Mouse (Mus musculus) embryo, embryonic 9.5 days (tissue): ENCODE results near the gene Alg9.

Source experiments
- DNase-seq: peaks from one replicate; pipeline ENCODE4 v3.0.0-alpha.2; 2017; ENCODE audit errors: extremely low spot score

Gene Alg9

DNA sequence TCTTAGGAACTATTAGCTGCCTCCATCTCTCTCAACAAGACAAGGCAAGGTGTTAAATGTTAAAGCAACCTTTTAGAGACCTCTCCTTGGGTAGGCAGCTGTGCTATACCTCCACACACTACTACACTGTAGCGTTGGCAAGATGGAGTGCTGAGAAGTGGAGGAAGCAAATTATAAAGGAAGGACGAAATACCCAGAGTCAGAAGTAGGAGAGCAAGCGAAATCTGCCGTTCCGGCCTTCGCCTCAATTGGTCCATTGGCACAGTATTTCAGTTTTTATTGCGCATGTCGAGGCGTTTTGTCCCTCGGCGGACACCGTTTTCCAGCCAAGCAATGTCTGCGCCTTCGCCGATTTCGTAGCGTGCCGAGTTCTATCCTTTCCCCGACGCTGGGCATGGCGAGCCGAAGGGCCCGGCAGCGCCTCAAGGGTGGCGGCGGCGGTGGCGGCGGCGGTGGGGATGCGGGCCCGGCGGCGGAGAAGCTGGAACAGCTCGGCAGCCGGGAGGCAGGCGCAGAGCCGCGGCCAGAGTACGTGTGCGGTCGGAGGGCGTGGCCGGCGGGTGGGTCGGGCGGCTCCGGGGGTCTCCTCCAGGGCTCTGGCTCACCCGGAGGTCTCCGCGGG lies at the start of gene Alg9, which contains the start of gene 1110032A03Rik:
Alg9 (plus strand) TSS at position 29 of the 622 bp plus-strand sequence.
1110032A03Rik (minus strand) TSS at position 530 of the 622 bp plus-strand sequence.
- peak; percentile 89 for DNase-seq

DNA sequence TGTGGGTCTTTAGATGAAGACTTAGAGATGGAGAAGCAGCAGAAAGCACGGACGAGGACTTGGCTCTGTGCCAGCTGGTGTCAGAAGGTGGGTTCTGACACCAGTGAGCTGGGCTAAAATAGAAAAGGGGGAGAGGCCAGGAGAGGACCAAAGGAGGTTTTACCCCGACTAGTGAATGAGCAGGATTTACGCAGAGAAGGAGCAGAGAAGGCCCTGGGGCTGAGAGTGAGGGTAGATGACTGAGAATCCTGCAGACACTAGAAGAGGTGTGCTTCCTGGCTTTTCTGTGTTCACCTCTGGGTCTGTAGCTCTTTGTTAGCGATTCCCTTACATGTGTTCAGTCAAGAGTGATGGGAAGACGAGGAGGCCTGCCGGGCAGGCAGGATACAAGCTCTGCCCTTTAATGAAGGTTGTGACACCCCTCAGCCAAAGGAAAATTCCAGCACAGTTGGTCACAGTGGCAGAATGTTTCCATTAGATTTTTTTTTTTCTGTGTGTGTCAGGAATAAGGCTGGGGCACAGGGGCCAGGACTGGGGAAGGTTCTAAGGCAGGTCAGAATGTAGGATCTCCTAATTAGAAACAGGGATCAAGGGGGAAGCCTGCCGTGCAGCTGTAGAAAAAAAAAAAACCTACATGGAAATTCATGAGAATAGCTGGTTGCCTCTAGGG lies 48.8 kb upstream of the Alg9 start:
- DNase-seq: peak; percentile 41

DNA sequence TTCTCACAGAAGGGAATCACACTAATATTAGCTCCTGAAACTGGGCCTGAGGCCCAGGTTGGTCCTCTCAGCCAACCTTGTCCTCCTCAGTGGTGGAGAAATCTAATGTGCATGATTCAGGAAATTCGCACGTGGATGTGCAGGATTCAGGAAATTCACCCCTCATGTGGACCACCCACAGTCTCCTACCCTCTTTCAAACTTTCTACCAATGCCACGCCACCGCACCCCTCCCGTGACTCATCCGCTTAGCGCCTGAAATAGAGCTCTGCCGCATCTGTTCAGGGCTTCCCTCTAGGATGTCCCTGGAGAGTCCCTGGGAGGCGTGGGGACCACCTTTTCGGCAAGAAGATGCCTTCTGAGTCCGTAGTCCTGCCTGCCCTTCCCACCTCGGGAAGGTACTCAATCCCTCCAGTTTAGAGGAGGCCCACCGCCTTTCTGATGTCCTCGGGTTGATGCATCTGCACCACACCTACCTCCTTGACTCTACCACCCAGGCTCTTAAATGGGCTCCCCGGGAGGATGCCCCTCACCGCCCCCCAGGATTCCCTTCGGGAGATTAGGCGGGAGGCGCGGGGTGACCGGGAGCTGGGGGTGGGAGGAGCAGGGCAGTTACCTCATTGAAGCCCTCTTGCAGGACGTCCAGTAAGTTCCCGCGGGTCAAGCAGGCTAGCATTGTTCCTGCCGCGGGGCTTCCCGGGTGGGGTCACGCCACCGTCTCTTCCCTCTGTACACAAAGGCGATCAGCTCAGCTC lies 47.5 kb upstream of the Alg9 start:
- no peak for DNase-seq

DNA sequence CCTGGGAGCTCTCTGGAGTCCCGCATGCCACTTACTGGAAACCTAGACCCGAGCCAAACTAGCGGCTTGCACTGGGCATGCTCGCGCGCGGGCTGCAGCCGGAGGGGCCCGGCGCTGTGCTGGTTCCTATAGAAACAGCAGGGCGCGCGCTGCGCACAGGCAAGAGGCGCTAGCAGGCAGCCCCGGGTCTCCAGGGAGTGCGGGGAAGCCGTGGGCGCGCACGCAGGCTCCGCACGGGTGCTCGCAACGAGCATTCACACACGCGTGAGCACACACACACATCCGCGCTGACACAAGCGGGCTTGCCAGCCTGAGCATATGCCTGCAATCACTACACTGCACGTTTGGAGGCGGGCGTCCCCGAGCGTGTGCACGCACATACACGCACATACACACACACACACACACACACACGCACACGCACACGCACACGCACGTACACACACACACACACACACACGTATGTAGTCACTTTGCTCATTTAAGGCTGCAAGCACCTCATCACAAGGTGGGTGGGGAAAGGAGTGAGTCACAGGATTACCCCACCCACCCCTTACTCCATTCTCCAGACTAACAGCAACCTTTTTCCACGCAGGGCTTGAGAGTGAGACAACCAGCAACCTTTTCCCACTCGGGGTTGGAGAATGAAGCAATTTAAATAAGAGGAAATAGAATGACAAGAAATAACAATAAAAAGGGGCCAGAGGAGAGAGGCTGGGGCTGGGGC lies 46.7 kb upstream of the Alg9 start:
- DNase-seq: peak; percentile 85

DNA sequence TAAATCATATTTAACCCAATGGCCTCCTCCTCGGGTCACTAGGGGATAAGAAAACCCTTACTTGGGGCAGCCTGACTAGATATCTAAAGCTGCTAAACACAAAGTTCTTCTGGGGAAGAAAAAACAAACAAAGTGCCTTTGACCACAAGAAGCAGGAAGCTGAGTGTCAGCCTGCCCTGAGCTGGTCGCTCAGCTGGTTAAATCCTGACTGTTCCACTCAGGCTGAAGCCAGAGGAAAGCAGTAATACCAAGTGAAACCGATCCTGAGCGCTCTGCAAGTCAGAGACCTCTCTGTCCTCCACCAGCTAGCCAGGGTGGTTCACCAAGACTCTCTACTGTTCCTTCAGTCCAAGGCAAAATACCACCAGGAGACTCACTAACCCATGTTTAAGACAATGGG lies 45.2 kb upstream of the Alg9 start:
- DNase-seq: no peak

DNA sequence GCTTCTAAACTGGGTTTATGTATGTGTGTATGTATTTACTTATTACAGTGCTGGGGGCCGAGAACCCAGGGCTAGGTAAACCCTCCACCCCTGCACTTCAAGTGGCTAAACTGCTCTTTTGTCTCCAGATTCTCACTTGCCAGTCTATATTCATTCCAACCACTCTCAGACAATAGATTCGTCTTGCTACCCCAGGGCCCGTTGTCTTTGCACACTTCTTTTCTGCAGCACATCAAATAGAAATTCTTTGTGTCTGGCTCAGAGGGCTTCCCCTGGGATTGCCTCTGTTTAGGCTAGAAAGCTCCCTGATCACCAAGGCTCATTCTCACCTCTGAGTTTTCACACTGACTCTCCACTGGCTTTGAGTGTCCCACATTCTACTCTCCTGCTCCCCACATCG lies 42.3 kb upstream of the Alg9 start:
- DNase-seq: no peak

DNA sequence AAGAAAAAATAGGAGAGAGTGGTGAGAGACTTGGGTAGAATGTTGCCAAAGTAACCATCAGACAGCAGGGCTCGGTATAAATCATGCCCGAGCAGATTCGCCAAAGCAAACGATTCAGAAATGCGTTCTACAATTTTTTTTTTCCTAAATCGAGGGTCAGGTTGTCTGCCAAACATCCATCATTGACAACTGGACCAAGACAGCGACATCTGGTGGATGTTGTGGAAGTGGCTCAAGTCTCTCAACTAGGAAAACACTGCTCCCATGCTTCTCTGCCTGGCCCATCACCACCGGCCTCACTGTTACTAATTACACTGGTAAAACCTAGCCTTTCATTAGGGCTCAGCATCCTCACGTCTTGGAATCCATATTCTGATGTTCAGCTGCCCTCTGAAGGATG lies 39.8 kb upstream of the Alg9 start:
- peak; percentile 61 for DNase-seq

DNA sequence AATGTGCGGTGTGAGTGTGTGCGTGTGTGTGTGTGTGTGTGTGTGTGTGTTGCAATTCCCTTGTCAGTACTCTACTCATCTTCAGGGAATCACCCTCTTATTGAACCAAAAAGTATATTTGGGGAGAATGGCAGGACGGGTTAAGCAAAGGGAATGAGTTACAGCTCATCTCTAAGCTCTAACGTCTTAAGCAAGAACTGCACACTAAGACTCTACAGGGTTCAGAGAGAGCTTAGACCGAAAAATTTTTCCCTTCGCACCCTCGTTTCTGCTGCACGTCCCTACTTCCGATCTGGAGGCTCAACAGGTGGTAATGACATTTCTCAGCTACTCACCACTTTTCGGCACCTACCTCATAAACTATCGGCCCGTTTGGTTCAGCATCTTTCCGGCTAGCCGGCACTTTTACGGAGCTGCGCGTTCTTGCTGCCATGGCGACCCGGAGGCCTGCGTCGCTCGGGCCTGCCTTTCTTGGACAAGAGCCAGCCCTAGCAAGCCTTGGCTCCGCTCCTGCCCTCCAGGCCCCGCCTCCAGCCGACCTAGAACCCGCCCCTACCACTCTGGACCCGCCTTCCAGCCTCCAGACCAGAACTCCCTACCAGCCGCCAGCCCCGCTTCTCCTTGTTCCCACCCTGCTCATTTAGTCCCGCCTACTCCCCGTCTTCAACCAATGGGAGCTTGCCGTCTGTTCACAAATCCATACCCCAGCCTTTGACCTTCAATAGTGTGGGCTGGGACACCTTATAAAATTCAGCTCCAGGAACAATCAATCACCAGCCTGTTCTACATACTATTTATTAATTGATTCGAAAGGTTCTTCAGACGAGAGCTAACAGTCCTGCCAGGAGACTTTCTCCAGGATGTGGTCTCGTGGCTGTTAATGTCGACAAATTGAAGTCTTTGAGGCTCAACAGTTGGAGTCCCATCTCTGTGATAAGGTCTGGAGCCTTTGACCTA lies 35.6 kb upstream of the Alg9 start, which contains the start of gene Dixdc1:
Dixdc1 (minus strand) TSS at position 604 of the 957 bp plus-strand sequence.
- peak; percentile 95 for DNase-seq

DNA sequence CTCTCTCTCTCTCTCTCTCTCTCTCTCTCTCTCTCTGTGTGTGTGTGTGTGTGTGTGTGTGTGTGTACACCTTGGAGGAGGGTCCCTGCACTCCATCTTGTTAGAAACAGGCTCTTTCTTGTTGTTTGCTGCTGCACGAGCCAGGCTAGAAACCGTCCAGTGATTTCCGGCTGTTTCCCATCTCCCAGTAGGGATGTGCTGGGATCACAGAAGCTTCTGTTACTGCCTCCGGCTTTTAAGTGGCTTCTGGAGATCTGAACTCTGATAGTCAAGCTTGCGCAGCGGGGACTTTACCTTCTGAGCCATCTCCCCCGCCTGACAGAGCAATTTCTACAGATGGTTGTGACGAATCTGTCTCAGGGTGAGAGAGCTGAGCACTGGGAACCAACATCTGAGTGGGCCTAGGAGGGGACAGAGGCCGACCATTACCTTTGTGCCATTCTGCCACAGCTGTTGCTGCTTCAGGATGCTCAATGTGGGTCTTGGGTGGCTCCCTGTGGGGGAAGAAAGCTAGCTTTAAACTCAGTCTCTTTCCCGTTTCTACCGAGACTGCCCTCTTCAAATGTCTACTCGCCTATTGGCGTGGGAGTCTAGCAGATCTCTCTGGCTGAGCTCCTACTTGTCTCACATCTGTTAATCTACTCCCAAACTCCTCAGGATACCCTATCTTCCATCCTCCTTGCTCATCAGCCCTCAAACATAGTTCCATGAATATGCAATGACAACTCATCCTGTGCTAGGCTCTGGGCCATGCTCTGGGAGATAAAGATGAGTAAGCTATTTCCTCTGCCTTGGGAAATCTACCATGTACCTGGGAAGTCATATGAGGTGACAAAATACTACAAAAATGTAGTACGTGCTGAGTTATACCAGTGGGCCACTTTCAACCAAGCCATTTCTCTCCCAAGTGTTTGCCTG lies 33.7 kb upstream of the Alg9 start:
- DNase-seq: no peak

DNA sequence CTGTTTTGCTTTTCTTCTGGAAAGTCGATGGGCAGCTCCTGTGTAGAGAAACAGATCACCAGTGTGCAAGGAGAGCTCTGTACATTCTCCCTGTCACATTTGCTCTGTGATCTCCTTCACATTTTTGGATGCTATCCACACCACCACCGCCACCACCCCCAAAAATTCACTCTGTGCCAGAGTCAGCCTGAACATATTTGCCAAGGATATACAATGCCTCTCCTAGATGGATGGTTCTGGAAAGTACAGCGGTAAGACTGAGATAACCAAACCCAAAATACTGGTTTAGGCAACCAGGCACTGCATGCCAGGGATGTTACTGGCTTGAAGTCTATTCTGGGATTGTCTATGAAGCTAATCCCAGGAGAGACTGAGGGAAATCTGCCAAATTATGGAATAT lies 32.6 kb upstream of the Alg9 start:
- DNase-seq: no peak

DNA sequence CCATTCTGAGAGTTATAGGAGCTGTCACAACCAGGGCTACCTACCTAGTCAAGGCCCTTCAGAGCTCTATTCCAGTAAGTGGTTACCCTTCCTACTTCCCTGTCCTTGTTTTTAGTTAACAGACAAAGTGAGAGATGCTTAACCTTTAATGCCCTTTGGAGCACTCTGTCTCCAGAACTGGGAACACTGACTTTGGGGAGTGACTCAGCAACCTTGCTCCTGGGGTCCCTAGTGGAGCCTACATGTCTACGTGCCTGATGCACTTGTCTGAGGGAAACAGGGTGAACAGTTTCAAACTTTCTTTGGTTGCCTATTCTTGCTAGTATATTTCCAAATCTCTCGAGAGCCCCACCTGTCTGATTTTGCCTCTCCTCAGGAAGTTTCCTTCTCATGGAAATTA lies 32.1 kb upstream of the Alg9 start:
- no peak for DNase-seq

DNA sequence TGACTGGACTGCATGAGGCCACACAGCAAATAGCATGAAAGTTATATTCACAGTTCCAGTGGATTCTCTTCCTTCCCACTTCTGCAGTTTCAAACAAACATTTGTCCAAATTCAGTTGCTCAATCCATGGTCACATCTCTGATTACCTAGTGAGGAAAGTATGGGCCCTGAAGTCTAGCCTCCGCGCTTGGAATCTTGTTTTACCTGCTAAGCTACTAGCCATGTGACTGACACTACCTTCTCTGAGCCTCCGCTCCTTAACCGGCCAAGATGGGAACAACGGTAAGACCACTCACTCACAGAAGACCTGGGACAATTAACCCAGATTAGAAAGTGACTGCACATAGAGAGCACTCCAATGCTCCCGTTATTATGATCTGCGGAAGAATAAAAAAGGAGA lies 29.0 kb upstream of the Alg9 start:
- no peak for DNase-seq

DNA sequence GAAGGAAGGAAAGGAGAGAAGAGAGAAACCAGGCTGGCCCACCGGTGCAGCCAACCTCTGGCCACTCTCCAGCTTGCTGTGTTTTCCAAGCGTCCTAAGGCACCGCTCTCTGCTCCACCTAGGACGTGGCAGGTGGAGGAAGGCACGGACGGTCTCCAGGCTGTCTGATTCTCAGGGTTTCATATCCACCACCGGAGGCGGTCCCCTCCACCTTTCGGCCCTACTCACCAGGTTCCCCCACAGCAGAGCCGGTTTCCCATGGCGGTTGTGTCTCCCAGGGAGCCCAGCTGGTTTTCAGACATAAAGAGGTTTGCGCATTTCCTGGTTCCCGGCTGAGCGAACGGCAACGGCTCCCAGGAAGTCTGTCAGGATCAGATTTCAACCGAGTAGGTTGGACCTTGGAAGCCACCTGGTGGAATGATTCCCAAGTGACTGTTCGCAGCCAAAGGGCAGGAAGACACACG lies 28.6 kb upstream of the Alg9 start, which contains the start of gene 2310030G06Rik:
2310030G06Rik (minus strand) TSS at position 323 of the 464 bp plus-strand sequence.
- DNase-seq: peak; percentile 47

DNA sequence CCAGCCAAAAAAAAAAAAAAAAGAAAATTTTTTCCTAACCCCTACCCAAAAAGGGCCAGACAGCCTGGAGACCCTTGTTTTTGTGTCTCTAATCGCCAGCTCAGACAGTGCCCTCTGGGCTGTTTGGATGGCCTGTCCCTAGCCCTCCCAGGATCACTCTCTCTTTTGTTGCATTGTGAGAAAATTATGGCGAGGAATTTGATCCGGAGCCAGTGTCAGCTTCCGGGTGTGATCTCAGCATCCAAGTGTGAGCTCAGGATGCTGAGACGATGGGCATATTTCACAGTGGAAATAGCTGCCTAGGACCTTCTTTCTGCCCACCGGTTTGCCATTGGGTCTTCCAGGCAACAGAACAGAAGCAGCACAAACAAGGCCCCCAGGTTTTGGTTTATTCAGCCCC lies 24.1 kb upstream of the Alg9 start:
- DNase-seq: no peak

DNA sequence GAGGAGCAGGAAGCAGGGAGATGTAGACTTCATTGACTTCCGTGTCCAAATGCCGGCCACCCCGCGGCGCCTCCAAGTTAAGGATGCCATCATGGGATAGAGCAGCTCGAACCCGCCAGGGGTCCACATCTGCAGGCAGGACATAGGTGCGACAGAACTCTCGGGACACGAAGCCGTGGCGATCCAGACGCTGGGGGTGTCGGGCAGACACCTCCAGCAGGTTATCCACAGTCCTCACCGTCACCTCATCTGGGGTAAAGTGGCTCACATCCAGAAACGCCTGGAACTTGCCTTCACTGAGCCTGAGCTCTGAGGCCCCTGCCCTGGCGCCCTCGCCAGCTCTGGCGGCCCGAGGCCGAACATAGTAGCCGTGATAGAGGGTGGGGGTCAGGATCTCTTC lies 23.5 kb upstream of the Alg9 start, which contains the start of gene Cryab:
Cryab (plus strand) TSS at position 3 of the 400 bp plus-strand sequence.
- no peak for DNase-seq

DNA sequence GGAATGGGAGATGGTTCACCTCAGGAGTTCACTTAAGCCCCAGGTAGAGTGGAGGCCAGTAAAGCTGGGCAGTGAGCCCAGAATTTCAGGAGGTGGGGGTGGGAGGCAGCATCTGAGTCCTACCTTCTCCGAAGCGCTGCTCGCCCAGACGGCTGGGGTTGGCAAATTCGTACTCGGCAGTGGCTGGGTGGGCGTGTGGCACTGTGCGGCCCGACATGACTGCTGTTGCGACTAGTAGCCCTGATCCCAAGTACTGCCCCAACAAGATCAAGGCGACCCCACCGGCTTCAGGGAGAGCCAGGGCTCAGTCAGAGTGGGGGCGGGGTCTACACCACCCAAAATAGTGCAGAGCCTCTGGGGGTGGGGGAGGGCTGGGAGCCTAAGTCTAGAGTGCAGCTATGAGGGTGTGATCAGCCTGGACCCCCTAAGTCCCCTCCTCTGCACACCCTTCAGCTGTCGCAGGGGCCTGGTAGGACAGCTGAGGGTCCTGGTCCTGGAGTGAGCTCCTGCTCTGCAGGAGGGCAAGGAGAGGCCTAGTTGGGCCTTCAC lies 22.7 kb upstream of the Alg9 start, which contains the start of gene Hspb2:
Hspb2 (minus strand) TSS at position 301 of the 549 bp plus-strand sequence.
- no peak for DNase-seq

DNA sequence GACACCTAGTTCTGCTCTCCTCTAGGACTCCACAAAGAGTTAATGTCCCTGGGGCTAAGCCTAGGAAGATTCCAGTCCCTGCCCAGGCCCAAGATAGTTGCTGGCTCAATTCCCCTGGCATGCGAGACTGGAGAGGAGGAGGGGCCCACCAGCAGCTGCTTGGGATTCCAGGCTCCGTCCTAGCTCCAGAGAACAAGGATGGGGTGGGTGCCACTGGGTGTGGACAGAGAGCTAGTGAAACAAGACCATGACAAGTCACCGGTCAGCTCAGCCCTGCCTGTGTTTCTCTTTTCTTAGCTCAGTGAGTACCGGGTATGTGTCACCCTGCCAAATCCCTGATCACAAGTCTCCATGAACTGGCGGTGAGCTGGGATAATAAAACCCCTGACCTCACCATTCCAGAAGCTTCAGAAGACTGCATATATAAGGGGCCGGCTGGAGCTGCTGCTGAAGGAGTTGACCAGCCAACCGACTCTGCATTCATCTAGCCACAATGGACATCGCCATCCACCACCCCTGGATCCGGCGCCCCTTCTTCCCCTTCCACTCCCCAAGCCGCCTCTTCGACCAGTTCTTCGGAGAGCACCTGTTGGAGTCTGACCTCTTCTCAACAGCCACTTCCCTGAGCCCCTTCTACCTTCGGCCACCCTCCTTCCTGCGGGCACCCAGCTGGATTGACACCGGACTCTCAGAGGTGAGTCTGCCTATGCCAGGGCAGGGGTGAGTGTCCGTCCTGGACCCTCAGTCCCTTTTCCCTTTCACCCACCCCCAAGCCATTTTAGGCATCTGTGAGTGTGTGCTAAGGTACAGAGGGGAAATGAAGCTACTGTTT lies 21.8 kb upstream of the Alg9 start:
- DNase-seq: peak; percentile 28

DNA sequence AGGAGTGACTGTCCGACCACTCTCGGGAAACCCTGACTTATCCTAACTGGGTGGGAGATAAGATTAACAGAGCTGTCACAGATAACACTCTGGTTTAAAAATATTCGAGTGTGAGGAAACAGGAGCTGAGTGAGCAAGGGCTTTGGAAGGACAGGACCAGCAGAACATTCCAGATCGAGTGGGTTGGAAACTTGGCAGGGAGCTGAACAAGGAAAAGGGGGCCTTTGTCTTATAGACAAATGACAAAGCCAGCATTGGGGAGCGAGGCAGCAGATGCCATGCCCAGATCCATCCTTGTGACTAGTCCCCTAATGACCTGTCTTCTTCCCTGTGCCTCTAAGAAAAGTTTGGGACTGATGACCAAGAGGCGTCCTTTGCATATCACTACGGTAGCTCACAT lies 20.9 kb upstream of the Alg9 start:
- DNase-seq: no peak
